20 mouse cellular contexts compared by ENCODE assay signal in genomic region chr1:127118019-127118418, GRCm38 (mm10).
DNase-seq lines count a peak whose midpoint lies in the region; ATAC-seq and TF ChIP-seq lines count a peak whose summit lies in the region.
"Had no signal": no experiment of that assay in that cellular context is flagged by ENCODE, and none has a peak within 500 bp of the region (broad histone marks: within the 10 kb centered on the region; RNA-seq: fewer than 3 reads in every experiment).

No protein-coding gene starts in this region.

- H3K79me2 ChIP-seq in heart, adult 2 months (replicated peaks; ENCODE audit: control insufficient read depth, insufficient read depth, low read length): no peaks in the 10 kb centered on the region

- no peak overlapping the region for H3K4me3 ChIP-seq in heart, adult 2 months
- H3K4me3 ChIP-seq in megakaryocyte, embryonic 14.5 days (replicated peaks): peak overlapping the region; percentile 29
- H3K4me3 ChIP-seq: embryonic facial prominence, embryonic 10.5 days; embryonic facial prominence, embryonic 12.5 days; forebrain, embryonic 13.5 days; forebrain, embryonic 15.5 days had no signal

- H3K4me1 ChIP-seq in heart, adult 2 months (ENCODE audit: control insufficient read depth, insufficient read depth, low read length): no peaks in the 10 kb centered on the region
- peaks cover 75% of the 10 kb centered on the region for H3K4me1 ChIP-seq in megakaryocyte, embryonic 14.5 days
- H3K4me1 ChIP-seq: embryonic facial prominence, embryonic 10.5 days; embryonic facial prominence, embryonic 12.5 days; forebrain, embryonic 13.5 days; forebrain, embryonic 15.5 days had no signal

- no peaks in the 10 kb centered on the region for H3K27me3 ChIP-seq in heart, adult 2 months (ENCODE audit: control insufficient read depth, insufficient read depth, low read length)
- no peaks in the 10 kb centered on the region for H3K27me3 ChIP-seq in megakaryocyte, embryonic 14.5 days (replicated peaks)
- H3K27me3 ChIP-seq: embryonic facial prominence, embryonic 12.5 days; forebrain, embryonic 13.5 days; forebrain, embryonic 15.5 days had no signal

- TF ChIP-seq POLR2A in heart, adult 2 months (IDR thresholded peaks at IDR 0.05; ENCODE audit: insufficient read depth, low read depth, low read length): no peak

- H3K9me3 ChIP-seq in megakaryocyte, embryonic 14.5 days: peaks cover 8% of the 10 kb centered on the region
- H3K9me3 ChIP-seq: embryonic facial prominence, embryonic 10.5 days; embryonic facial prominence, embryonic 12.5 days; forebrain, embryonic 15.5 days had no signal

- WGBS in heart, adult 2 months: 64% methylated on average over 1 of the region's 1 CpGs

- no peak overlapping the region for H3K9ac ChIP-seq in heart, adult 2 months (ENCODE audit: low read depth, low read length)
- H3K9ac ChIP-seq: embryonic facial prominence, embryonic 12.5 days; forebrain, embryonic 13.5 days; forebrain, embryonic 15.5 days had no signal

- TF ChIP-seq CTCF in heart, adult 2 months (IDR thresholded peaks at IDR 0.05): no peak

- intact Hi-C loops in heart, adult 2 months (cut with DNase I): no loop called here

- no peak for ATAC-seq in megakaryocyte, adult 5-6 weeks (ENCODE audit: poor library complexity, severe bottlenecking)
- ATAC-seq in hematopoietic stem cell, adult 5-6 weeks (replicated peaks in 1 of 2; ENCODE audit: insufficient read depth in 1 of 2, low FRiP score in 2 of 2, low TSS enrichment in 1 of 2, low read depth in 1 of 2, poor library complexity in 2 of 2, severe bottlenecking in 2 of 2): peak; percentile 88 to 90
- ATAC-seq: forebrain, embryonic 13.5 days; forebrain, embryonic 15.5 days had no signal

- H3K27ac ChIP-seq in heart, adult 2 months: no peak overlapping the region
- H3K27ac ChIP-seq: embryonic facial prominence, embryonic 10.5 days; embryonic facial prominence, embryonic 12.5 days; forebrain, embryonic 13.5 days; forebrain, embryonic 15.5 days had no signal

- TF ChIP-seq EP300 in heart, adult 2 months (IDR thresholded peaks at IDR 0.05; ENCODE audit: insufficient read depth, low read depth, low read length): no peak

- no peaks in the 10 kb centered on the region for H3K36me3 ChIP-seq in heart, adult 2 months (ENCODE audit: control insufficient read depth, insufficient read depth, low read length)
- H3K36me3 ChIP-seq in megakaryocyte, embryonic 14.5 days (replicated peaks; ENCODE audit: low read length): peaks cover 9% of the 10 kb centered on the region
- H3K36me3 ChIP-seq: embryonic facial prominence, embryonic 10.5 days; embryonic facial prominence, embryonic 12.5 days; forebrain, embryonic 15.5 days had no signal

- peak; percentile 57 for DNase-seq in heart, adult 11 months
- DNase-seq in heart, adult 2 months: no peak
- no peak for DNase-seq in B cell, adult 2 months
- DNase-seq in liver: no peak
- DNase-seq: adrenal gland, adult 2 months; adrenal gland, postnatal 10 days; adrenal gland, postnatal 25 days; cerebellum, adult 11 months; cerebellum, adult 18-20 months; cerebellum, adult 8-10 months; cerebellum, adult 9-11 months; cerebellum, postnatal 14 days; cerebellum, postnatal 36 days had no signal
